Mouse (Mus musculus): Measurements from ENCODE around the gene Cdca7. TPM values are rescaled to one million over a fixed set of nuclear protein-coding genes. Genes with fewer than 3 reads are reported as not detected.

Gene Cdca7
- polyA plus RNA-seq, 1 experiment from 2014 or later: 207 TPM

- WGBS: 3% methylated on average over 23 of the region's 23 CpGs
- Histone ChIP-seq H3K4me3 (peak overlapping the region; percentile 25), H3K9ac (peak overlapping the region; percentile 48), H3K4me2 (peak overlapping the region; percentile 56), H3K4me1 (peaks cover 22% of the 10 kb centered on the region), H3K9me3 (replicated peaks) (no peaks in the 10 kb centered on the region), H3K27ac (no peak overlapping the region), H3K27me3 (peaks cover 21% of the 10 kb centered on the region; the same call in 1 of the 2 replicates), H3K36me3 (ENCODE audit: poor library complexity, severe bottlenecking) (no peaks in the 10 kb centered on the region)
- 0 out of 2 replicates have a peak, but pooled peaks have one; percentile 28 for ATAC-seq
These were observed 23.2 kb downstream of the Cdca7 start for GRCm38 (mm10) chr2:72499074-72499721.

GRCm38 (mm10) chr2:72499782-72500411 lies 23.9 kb downstream of the Cdca7 start:
- 9% methylated on average over 8 of the region's 8 CpGs for WGBS
- H3K9ac ChIP-seq: no peak overlapping the region
- no peaks in the 10 kb centered on the region for H3K36me3 ChIP-seq (ENCODE audit: poor library complexity, severe bottlenecking)
- no peaks in the 10 kb centered on the region for H3K9me3 ChIP-seq (replicated peaks)
- no peak overlapping the region for H3K27ac ChIP-seq
- H3K4me3 ChIP-seq: no peak overlapping the region
- peaks cover 22% of the 10 kb centered on the region for H3K4me1 ChIP-seq
- peaks cover 20% of the 10 kb centered on the region; the same call in 1 of the 2 replicates for H3K27me3 ChIP-seq
- H3K4me2 ChIP-seq: peak overlapping the region; percentile 56
- no peak for ATAC-seq

GRCm38 (mm10) chr2:72502041-72502813 lies 26.3 kb downstream of the Cdca7 start:
- no peak overlapping the region for H3K4me3 ChIP-seq
- H3K27ac ChIP-seq: no peak overlapping the region
- H3K9ac ChIP-seq: no peak overlapping the region
- H3K36me3 ChIP-seq (ENCODE audit: poor library complexity, severe bottlenecking): no peaks in the 10 kb centered on the region
- 88% methylated on average over 16 of the region's 16 CpGs for WGBS
- peaks cover 25% of the 10 kb centered on the region for H3K4me1 ChIP-seq
- no peak overlapping the region for H3K4me2 ChIP-seq
- H3K9me3 ChIP-seq (replicated peaks): no peaks in the 10 kb centered on the region
- H3K27me3 ChIP-seq: peaks cover 19% of the 10 kb centered on the region; the same call in 1 of the 2 replicates
- ATAC-seq: no peak

GRCm38 (mm10) chr2:72503646-72504045 lies 27.7 kb downstream of the Cdca7 start:
- Histone ChIP-seq H3K4me1 (peaks cover 34% of the 10 kb centered on the region), H3K9me3 (replicated peaks) (no peaks in the 10 kb centered on the region), H3K9ac (no peak overlapping the region), H3K36me3 (ENCODE audit: poor library complexity, severe bottlenecking) (no peaks in the 10 kb centered on the region), H3K27ac (no peak overlapping the region), H3K27me3 (peaks cover 12% of the 10 kb centered on the region; the same call in 1 of the 2 replicates), H3K4me3 (no peak overlapping the region), H3K4me2 (no peak overlapping the region)
- ATAC-seq: peak; percentile 19; the same call in 1 of the 2 replicates
- 14% methylated on average over 9 of the region's 9 CpGs for WGBS

GRCm38 (mm10) chr2:72507855-72508635 lies 32.1 kb downstream of the Cdca7 start:
- H3K9ac ChIP-seq: no peak overlapping the region
- H3K4me1 ChIP-seq: peaks cover 20% of the 10 kb centered on the region
- ATAC-seq: no peak; the same call in 1 of the 2 replicates
- H3K27ac ChIP-seq: no peak overlapping the region
- no peak overlapping the region for H3K4me3 ChIP-seq
- H3K4me2 ChIP-seq: peak overlapping the region; percentile 38
- H3K27me3 ChIP-seq: no peaks in the 10 kb centered on the region
- no peaks in the 10 kb centered on the region for H3K9me3 ChIP-seq (replicated peaks)
- no peaks in the 10 kb centered on the region for H3K36me3 ChIP-seq (ENCODE audit: poor library complexity, severe bottlenecking)
- WGBS: 35% methylated on average over 18 of the region's 18 CpGs

GRCm38 (mm10) chr2:72508891-72509290 lies 32.9 kb downstream of the Cdca7 start:
- no peak for ATAC-seq
- H3K4me2 ChIP-seq: no peak overlapping the region
- 92% methylated on average over 8 of the region's 8 CpGs for WGBS
- no peak overlapping the region for H3K4me3 ChIP-seq
- H3K27me3 ChIP-seq: no peaks in the 10 kb centered on the region
- H3K36me3 ChIP-seq (ENCODE audit: poor library complexity, severe bottlenecking): no peaks in the 10 kb centered on the region
- H3K9me3 ChIP-seq (replicated peaks): no peaks in the 10 kb centered on the region
- peaks cover 12% of the 10 kb centered on the region for H3K4me1 ChIP-seq
- no peak overlapping the region for H3K27ac ChIP-seq
- H3K9ac ChIP-seq: no peak overlapping the region

GRCm38 (mm10) chr2:72515526-72515925 lies 39.6 kb downstream of the Cdca7 start:
- peaks cover 36% of the 10 kb centered on the region for H3K27me3 ChIP-seq
- H3K4me2 ChIP-seq: no peak overlapping the region
- no peak overlapping the region for H3K9ac ChIP-seq
- H3K4me3 ChIP-seq: no peak overlapping the region
- H3K27ac ChIP-seq: no peak overlapping the region; the same call in 1 of the 2 replicates
- ATAC-seq: no peak
- H3K36me3 ChIP-seq (ENCODE audit: poor library complexity, severe bottlenecking): no peaks in the 10 kb centered on the region
- H3K4me1 ChIP-seq: peaks cover 14% of the 10 kb centered on the region
- H3K9me3 ChIP-seq (replicated peaks): no peaks in the 10 kb centered on the region
- WGBS: 32% methylated on average over 7 of the region's 7 CpGs

- Histone ChIP-seq H3K36me3 (ENCODE audit: poor library complexity, severe bottlenecking) (no peaks in the 10 kb centered on the region), H3K27ac (no peak overlapping the region; the same call in 1 of the 2 replicates), H3K4me2 (peak overlapping the region; percentile 32), H3K4me1 (peaks cover 14% of the 10 kb centered on the region), H3K9me3 (replicated peaks) (no peaks in the 10 kb centered on the region), H3K4me3 (no peak overlapping the region), H3K9ac (peak overlapping the region; percentile 30; the same call in 1 of the 2 replicates), H3K27me3 (peaks cover 36% of the 10 kb centered on the region)
- WGBS: 16% methylated on average over 17 of the region's 17 CpGs
- ATAC-seq: peak; percentile 93
These were observed 40.2 kb downstream of the Cdca7 start for GRCm38 (mm10) chr2:72515971-72516719.

- no peaks in the 10 kb centered on the region for H3K36me3 ChIP-seq (ENCODE audit: poor library complexity, severe bottlenecking)
- WGBS: 27% methylated on average over 8 of the region's 8 CpGs
- peak; percentile 52; the same call in 1 of the 2 replicates for ATAC-seq
- H3K4me2 ChIP-seq: peak overlapping the region; percentile 32
- peaks cover 14% of the 10 kb centered on the region for H3K4me1 ChIP-seq
- peaks cover 36% of the 10 kb centered on the region for H3K27me3 ChIP-seq
- H3K9ac ChIP-seq: 0 out of 2 replicates have a peak overlapping the region, but pooled peaks have one; percentile 30
- no peak overlapping the region for H3K27ac ChIP-seq
- H3K9me3 ChIP-seq (replicated peaks): no peaks in the 10 kb centered on the region
- no peak overlapping the region for H3K4me3 ChIP-seq
These were observed 40.7 kb downstream of the Cdca7 start for GRCm38 (mm10) chr2:72516720-72517089.

GRCm38 (mm10) chr2:72524022-72524421 lies 48.1 kb downstream of the Cdca7 start:
- Histone ChIP-seq H3K4me2 (no peak overlapping the region), H3K36me3 (ENCODE audit: poor library complexity, severe bottlenecking) (no peaks in the 10 kb centered on the region), H3K4me3 (no peak overlapping the region), H3K9me3 (replicated peaks) (no peaks in the 10 kb centered on the region), H3K27me3 (peaks cover 6% of the 10 kb centered on the region), H3K9ac (no peak overlapping the region), H3K27ac (no peak overlapping the region), H3K4me1 (peaks cover 4% of the 10 kb centered on the region)
- WGBS: 77% methylated on average over 12 of the region's 12 CpGs
- no peak for ATAC-seq

GRCm38 (mm10) chr2:72525556-72525955 lies 49.6 kb downstream of the Cdca7 start:
- H3K27me3 ChIP-seq: no peaks in the 10 kb centered on the region; the same call in 1 of the 2 replicates
- no peak overlapping the region for H3K4me2 ChIP-seq
- no peak overlapping the region for H3K27ac ChIP-seq
- 84% methylated on average over 3 of the region's 3 CpGs for WGBS
- peaks cover 18% of the 10 kb centered on the region for H3K4me1 ChIP-seq
- H3K9me3 ChIP-seq (replicated peaks): no peaks in the 10 kb centered on the region
- H3K4me3 ChIP-seq: no peak overlapping the region
- no peaks in the 10 kb centered on the region for H3K36me3 ChIP-seq (ENCODE audit: poor library complexity, severe bottlenecking)
- H3K9ac ChIP-seq: no peak overlapping the region
- no peak for ATAC-seq
